Mouse (Mus musculus) hematopoietic stem cell, adult 5-6 weeks (primary cell): Measurements from ENCODE around the gene Bend3. TPM values are rescaled to one million over a fixed set of nuclear protein-coding genes. Genes with fewer than 3 reads are reported as not detected.
A peak's percentile ranks its signal among the peaks of the same experiment; 100 is the strongest.

Source experiments
- ATAC-seq, 2 experiments: fragments of 125-278 bp in 1 of 2; replicated peaks in 1 of 2; 2 replicates each; pipeline ENCODE4 v1.8.0; 2016 to 2017; ENCODE audit warnings: inconsistent platforms in 2 of 2, mild to moderate bottlenecking in 2 of 2, moderate number of reproducible peaks in 2 of 2, low read depth in 1 of 2, moderate TSS enrichment in 1 of 2; ENCODE audit not compliant: low FRiP score in 2 of 2, poor library complexity in 2 of 2, severe bottlenecking in 2 of 2, insufficient read depth in 1 of 2, low TSS enrichment in 1 of 2
- total RNA-seq: library from RNA; stranded (forward); fragments of 172-1452, 232-1000 nt; gene quantifications from 2 replicates; pipeline ENCODE4 v1.2.3, GENCODE M21; 2017

The Bend3 gene
- 5.3 and 6.8 TPM in 2 replicates for total RNA-seq

DNA sequence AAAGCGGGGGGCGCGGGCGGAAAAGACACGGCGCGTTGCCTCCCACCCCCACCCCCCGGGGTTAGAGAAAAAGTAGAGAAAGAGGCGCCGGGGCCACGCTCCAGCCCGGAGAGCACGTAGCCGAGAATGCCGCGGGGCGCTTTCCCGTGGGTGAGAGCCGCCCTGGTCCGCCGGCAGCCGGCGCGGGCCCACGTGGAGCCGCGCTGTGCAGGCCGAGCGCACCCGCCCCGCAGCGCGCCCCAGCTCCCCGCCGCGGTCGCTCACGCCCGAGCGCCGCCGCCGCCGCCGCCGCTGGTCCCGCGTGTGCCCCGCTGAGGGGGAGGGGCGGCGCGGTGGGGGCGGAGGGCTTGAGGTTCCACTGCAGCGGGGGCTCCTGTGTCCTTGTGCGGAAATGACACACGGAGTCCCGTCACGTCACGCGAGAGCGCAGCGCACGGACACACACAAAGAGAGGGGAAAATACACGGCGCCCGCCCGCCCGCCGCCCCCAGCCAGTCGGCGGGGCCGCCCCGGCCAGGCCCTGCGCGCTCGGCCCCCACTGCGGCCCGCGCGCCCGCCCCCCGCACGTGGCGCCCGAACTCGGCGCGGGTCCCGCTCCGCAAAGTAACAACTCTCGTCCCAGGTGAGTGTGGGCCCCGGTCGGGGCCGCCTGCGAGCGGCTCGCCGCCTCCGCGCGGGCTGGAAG lies at the start of gene Bend3:
Gene Bend3, plus strand, starts transcription at position 81 of the 685 bp plus-strand sequence.
- ATAC-seq = no peak

DNA sequence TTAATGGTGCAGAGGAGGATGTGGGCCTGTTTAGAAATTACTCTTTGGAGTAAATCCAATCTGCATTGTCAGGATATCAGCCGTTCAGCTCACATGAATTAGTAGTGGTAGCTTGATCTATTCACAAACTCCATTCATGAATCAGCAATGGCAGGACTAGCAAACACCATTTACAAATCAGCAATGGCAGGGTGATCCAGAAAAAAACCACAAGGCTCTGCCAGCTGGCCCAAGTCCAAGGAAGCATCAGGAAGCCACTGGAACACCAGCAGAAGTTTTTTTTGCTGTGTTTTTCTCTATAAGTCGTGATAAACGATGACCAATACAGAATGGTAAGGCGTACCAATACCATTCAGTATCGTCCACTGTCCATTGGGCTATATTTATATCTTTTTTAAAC lies 48.0 kb upstream of the Bend3 start:
- no peak for ATAC-seq

DNA sequence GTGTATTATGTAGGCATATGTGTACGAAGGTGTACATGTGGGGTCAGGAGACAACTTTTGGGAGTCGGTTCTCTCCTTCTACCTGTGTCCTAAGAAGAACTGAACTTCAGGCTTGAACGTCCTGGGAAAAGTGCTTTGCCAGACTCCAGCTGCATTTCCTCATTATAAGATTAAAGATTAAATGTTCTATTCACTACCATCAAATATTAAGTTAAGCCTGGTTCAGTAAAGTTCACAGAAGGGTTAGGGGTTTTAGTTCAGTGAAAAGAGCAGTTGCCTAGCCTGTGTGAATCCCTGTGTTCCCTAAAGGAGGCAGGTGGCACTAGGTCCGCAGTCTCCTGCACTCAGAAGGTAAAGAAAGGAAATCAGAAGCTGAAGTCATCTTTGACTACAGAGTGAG lies 44.3 kb upstream of the Bend3 start:
- no peak for ATAC-seq

DNA sequence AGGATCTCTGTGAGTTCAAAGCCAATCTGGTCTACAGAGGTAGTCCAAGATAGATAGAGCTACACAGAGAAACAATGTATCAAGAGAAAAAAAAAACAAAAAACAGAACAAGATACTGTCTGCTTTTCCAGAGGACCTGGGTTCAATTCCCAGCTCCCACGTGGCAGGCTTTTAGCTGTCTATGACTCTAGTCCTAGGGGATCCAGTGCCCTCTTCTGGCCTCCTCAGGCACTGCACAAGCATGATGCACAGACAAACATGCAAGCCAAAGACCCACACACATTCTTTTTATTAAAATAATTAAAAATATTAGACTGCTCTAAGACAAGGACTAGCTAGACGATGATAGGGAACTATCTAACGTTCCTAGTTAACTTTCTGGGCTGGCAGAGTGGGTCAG lies 42.9 kb upstream of the Bend3 start:
- no peak for ATAC-seq

DNA sequence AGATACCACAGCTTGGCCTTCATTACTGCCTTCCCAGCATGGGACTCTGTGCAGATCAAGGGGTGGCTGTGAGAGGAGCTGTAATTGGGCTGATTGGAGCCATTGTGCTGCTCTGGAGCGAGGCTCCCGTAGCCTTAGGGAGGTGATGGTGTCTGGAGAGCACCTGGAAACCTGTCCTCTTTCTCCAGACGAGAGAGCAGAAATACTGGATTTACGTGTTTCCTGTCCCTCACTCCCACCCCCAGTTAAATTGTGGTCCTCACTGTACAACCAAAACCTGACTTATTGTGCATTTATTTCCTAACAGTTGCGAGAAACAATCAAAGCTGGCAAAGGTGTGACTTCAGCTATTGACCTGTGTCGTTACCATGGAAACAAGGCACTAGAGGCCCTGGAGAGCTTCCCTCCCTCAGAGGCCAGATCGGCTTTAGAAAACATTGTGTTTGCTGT lies 39.1 kb upstream of the Bend3 start:
- ATAC-seq = no peak

DNA sequence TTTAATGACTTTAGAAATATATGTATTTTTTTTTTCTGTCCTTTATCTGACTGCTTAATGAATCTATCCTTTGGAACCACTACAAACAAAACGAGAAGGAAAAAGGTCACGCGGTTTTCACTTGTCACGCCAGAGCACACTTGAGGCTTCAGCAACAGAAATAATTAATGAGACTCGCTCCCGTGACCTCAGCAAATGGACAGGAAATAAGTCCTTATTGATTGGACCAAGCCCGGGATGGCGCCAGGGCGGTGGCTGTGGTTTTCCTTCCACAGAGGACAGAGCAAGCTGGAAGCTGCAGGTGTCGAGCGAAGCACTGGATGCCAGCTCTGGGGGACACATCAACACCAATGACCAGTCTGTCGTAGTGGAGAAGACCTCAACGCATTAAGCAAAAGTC lies 38.6 kb upstream of the Bend3 start:
- ATAC-seq = no peak

DNA sequence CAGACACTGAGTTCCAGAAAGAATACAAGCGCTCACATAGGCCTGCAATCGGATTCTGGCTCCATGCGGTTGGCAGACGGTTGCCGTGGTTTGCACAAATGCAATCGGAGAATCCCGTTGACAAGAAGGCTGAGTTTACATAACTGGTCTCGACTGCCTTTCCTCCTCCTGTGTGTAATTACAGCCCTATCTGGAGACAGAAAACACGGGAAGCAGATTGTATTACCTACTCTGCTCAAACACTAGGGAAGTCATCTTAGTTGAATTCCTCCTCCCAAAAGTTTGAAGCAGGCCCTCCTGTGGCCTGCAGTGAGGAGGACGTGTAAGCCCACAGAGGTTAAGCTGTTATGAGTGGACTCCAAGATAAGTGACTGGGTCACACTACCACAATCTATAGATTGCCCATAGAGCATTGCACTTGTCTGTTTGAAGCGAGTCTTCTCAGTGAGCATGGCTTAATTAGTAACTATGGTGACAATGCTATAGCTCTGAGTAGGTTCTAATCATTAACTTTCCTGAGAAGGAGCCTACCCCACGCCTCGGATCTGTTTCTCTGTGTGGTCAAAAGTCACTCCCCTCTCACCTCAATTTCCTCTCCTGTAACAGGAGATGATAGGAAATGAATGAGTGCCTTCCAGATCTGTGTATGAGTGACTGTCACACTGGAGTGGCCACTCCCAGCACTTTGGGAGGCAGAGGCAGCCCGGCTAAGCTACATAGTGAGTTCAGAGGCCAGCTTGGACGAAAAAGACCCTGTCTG lies 37.5 kb upstream of the Bend3 start:
- ATAC-seq = no peak

DNA sequence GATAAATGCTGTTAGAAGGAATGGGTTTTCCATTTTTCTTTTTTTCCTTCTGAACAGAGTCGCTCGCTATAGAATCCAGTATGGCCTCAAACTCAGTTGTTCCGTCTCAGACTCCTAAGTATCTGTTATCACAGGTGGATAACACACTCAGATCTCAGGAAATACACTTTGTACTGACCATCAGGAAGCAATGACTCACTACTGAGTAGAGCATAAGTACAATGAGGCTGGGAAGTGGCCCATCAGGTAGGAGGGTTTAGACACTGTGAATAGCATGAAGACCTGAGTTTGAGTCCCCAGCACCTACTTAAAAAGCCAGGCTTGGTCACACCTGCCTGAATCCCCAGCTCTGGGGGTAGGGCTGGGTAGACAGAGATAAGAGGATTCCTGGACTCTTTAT lies 30.0 kb upstream of the Bend3 start:
- no peak for ATAC-seq

DNA sequence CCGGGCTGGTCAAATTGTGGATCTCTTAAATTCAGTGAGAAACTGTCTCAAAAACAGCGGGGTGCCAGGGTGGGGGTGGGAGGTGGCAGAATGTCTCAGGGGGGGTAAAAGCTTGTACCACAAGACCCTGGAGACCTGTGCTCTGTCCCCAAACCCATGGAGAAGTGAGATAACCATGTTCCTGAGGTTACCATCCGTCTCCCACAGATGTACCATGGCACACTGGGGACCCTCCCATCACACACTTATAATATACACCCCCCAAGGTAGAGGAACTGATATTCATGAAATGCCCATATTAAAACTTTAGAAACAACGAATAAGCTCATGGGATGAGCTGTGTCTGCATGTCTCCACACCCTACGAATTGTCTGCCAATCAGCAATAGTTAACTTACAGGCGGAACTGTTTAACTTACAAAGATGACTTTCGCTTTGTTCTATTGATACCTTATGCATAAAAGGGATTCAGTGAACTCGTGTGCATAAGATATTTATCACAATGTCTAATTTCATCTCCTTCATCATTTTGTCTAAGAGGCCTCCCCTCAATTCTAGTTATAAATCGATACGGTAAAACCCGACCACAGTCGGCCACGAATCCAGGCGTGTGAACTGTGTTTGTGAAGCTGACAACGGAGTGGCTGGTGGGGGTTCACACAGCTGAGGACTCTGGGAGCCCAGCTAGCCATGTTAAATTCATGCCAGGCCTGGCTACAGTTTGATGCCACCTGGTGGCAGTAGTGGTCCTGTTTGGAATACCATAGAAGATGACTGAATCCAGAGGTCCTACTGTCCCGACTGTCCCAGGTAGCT lies 26.6 kb upstream of the Bend3 start:
- ATAC-seq = peak; percentile 46 to 87

DNA sequence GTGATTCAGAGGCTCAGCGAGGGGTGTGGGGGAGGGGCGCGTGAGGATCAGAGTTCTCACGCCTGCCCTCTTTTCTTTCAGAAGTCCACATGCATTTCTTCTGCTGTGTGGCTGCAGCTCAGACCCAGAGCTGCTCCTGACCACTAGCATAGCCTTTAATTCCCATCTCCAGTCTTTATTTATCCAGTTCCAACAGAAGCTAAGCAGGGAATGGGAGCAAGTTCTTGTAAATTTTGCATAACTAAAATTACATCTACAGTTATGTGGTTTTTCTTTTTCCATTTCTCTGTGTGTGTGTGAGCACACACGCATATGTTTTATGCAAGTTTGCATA lies 26.0 kb upstream of the Bend3 start:
- ATAC-seq = no peak

DNA sequence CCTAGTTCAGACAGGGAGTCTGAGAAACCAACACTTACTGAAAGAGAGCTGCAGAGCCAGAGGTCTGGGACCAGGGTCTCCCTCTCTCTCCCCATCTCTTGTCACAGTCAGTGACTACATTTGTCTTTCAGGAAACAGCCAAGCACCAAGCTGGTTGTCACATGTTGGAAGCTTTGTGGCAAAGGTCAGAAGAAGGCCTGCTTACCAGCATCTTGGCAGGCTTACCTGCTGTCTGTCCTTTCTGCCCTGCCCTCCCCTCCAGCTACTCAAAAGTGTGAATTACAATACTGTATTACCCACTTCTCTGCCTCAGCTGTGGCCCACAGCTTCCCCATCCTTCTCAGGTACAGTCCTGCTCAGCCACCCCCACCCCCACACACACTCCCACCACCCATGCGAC lies 24.4 kb upstream of the Bend3 start:
- ATAC-seq = no peak

DNA sequence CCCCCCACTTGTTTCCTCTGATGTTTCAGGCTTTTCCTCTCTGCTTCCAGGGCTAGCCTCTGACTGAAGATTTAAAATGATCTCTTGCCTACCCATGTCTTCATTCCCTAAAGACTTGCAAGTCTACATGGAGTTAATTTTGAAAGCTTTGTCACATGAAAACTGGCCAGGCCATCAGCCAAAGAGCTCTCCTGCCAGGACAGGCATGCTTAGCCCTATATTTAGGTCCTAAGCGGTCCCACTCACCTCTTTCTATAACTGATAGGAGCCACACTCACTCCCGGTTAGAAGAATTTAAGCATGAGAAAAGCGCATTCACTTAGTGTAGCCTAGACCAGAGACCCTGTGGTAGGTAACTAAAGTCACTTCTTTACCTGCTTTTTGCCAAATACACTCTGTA lies 24.0 kb upstream of the Bend3 start:
- ATAC-seq = no peak

DNA sequence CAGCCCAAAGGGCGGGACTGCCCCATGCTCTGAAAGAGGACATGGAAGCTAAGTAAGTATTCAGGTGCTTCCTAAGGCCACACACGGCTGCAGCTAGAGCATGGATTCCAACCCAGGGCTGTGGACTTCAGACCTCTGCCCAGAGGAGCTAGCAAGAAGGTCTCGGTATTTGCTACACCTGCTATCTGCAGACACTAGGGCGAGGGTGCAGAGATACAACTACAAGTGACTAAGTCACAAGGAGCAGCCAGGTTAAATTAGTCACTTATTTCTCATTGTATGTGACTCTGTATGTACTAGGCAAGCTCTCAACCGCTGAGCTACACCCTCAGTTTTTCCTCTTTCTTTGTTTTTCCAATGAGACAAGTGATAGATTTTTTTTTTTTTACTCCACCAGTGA lies 15.8 kb upstream of the Bend3 start:
- no peak for ATAC-seq

DNA sequence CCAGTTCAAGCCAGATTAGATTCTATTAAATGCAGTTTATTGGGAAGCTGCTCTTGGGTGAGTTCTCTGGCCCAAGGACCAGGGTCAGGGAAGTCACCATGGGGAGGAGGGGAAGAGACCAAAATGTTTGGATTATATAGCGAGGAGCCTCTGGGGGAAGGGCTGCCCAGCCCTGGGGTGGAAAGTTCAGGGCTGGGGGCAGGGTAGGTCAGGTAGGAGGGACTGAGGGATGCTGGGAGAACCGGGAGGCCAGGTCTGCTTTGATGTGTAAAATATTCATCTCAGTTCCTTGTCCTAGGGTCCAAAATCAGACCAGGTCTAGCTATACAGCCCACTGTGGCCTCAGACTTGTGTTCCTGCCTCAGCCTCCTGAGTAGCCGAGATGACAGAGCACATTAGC lies 15.4 kb upstream of the Bend3 start:
- no peak for ATAC-seq

DNA sequence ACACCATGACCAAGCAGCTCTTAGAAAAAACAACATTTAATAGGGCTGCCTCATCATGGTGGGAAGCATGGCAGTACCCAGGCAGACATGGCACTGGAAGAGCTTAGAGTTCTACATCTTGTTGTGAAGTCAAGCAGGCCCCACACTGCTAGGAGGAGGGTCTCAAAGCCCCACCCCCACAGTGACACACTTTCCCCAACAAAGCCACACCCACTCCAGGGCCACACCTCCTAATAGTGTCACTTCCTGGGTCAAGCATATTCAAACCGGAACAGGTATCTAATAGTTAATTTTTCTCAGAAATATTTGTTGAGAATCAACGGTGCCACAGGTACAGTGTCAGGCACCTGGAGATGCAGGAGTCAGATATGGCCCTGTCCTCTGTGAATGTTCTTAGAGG lies 12.4 kb upstream of the Bend3 start:
- no peak for ATAC-seq

DNA sequence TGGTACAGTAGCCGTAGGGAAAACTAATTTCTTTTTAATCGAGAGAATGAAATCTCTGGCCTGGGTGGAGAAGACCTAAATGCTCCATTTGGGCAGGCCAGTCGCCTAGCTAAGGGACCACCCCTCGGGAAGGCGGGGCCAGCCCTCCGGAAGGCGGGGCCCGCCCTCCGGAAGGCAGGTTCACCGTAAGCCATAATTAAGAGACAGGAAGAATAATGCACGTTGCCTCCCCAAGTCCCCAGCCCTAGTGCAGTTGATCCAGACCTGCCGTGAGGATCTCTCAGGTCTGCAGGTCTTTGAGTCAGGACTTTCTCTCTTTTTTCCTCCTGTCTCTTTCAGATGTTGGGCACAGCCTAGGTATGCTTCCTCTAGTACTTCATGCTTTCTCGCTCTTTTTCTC lies 11.0 kb upstream of the Bend3 start:
- ATAC-seq = peak; percentile 46 to 69; a peak in 3 of 4 replicates

DNA sequence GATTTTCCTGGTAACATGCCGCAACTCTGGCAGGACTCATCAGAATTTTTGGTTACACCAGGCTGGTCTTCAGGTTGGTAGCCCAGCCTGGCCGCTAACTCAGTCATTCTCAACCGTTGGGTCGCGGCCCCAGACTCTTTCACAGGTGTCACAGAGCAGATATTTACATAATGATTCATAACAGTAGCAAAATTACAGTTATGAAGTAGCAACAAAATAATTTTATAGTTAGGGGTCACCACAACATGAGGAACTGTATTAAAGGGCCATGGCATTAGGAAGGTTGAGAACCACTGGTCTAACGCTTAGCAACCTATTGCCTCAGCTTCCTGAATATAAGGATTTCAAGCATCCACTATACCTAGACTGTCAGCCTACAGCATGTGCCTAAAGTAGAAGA lies 10.3 kb upstream of the Bend3 start:
- no peak for ATAC-seq

DNA sequence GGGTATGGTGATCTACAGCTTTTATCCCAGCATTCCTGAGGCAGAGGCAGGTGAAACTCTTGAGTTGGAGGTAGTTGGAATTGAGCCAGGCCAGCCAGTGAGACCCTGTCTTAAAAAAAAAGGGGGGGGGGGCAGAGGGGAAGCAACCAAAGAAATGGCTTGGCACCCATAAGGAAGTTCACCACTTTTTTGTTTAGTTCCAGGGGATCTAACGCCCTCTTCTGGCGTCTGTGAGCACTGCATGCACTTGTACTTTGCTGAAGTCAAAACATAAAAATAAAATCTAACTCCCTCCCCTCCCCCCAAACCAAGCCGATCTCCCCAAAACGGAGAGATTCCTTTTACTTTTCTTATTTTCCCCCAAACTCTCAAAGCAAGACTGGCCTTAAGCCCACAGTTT lies 3.3 kb upstream of the Bend3 start:
- ATAC-seq = no peak
